Mouse (Mus musculus): ENCODE results near the gene Crybb3. TPM values are rescaled to one million over a fixed set of nuclear protein-coding genes. Genes with fewer than 3 reads are reported as not detected.

Crybb3 gene
- under 1 TPM; 0.23 to 0.55 TPM for total RNA-seq (2021)
- long read RNA-seq, experiment 1, partial matches to known transcripts, result 1 of 1 reads
- long read RNA-seq, experiment 1, other reads (novel, unspliced or antisense), result 0 of 1 reads
- long read RNA-seq, experiment 2, result 0 reads

- DNase-seq, result peak; percentile 42
Measured at GRCm38 (mm10) chr5:113081439-113081838, at the start of gene Crybb3. Gene Crybb3, minus strand, starts transcription at chr5:113081584.

- no peak for DNase-seq
Measured at GRCm38 (mm10) chr5:113128426-113128825, 47.0 kb upstream of the Crybb3 start.

GRCm38 (mm10) chr5:113126476-113126875 lies 45.1 kb upstream of the Crybb3 start:
- DNase-seq, result no peak

GRCm38 (mm10) chr5:113123693-113124092 lies 42.3 kb upstream of the Crybb3 start:
- DNase-seq, result no peak

GRCm38 (mm10) chr5:113122326-113123054 lies 41.1 kb upstream of the Crybb3 start:
- DNase-seq, result peak in 1 of 2 experiments; percentile 49

GRCm38 (mm10) chr5:113121591-113121875 lies 40.1 kb upstream of the Crybb3 start:
- no peak for DNase-seq

- no peak for DNase-seq
Measured at GRCm38 (mm10) chr5:113120741-113121590, 39.6 kb upstream of the Crybb3 start.

- DNase-seq, result no peak
Measured at GRCm38 (mm10) chr5:113119861-113120465, 38.6 kb upstream of the Crybb3 start.

- no peak for DNase-seq
Measured at GRCm38 (mm10) chr5:113119291-113119690, 37.9 kb upstream of the Crybb3 start.

- no peak for DNase-seq
Measured at GRCm38 (mm10) chr5:113118695-113119094, 37.3 kb upstream of the Crybb3 start.

GRCm38 (mm10) chr5:113117361-113117760 lies 36.0 kb upstream of the Crybb3 start:
- DNase-seq, result no peak

- DNase-seq, result no peak
Measured at GRCm38 (mm10) chr5:113115896-113116295, 34.5 kb upstream of the Crybb3 start.

GRCm38 (mm10) chr5:113114264-113115225 lies 33.2 kb upstream of the Crybb3 start:
- DNase-seq, result peak; percentile 51 to 60

GRCm38 (mm10) chr5:113113120-113113519 lies 31.7 kb upstream of the Crybb3 start:
- DNase-seq, result no peak

- no peak for DNase-seq
Measured at GRCm38 (mm10) chr5:113111336-113111735, 30.0 kb upstream of the Crybb3 start.

GRCm38 (mm10) chr5:113110929-113111328 lies 29.5 kb upstream of the Crybb3 start:
- no peak for DNase-seq

- peak; percentile 36 to 62 for DNase-seq
Measured at GRCm38 (mm10) chr5:113109651-113110050, 28.3 kb upstream of the Crybb3 start.

- peak in 1 of 2 experiments; percentile 35 for DNase-seq
Measured at GRCm38 (mm10) chr5:113108165-113108764, 26.9 kb upstream of the Crybb3 start.

GRCm38 (mm10) chr5:113107709-113108108 lies 26.3 kb upstream of the Crybb3 start:
- DNase-seq, result peak in 1 of 2 experiments; percentile 42

GRCm38 (mm10) chr5:113106594-113106993 lies 25.2 kb upstream of the Crybb3 start:
- no peak for DNase-seq

GRCm38 (mm10) chr5:113105481-113105880 lies 24.1 kb upstream of the Crybb3 start:
- DNase-seq, result no peak
